Mouse (Mus musculus): ENCODE measurements at regions not wholly inside any gene's neighbourhood (a gene's known extent, or its start where the extent isn't known, plus 50 kb on each side); places are given as distances from the start of the nearest gene placed in this dataset.
"Not testable (repeated sequence)": the region's sequence is repeated elsewhere in the genome, so short reads cannot be mapped to it uniquely, and the experiment has no call there.

GRCm38 (mm10) chr16:26860566-26860965 is 130.9 kb downstream of the Gmnc start:
- no peak overlapping the region for H3K27ac ChIP-seq (ENCODE audit: low read length)
- H3K4me2 ChIP-seq (ENCODE audit: low read depth, low read length), result no peak overlapping the region
- no peaks in the 10 kb centered on the region for H3K27me3 ChIP-seq (ENCODE audit: control insufficient read depth, insufficient read depth, low read length)
- no peaks in the 10 kb centered on the region for H3K36me3 ChIP-seq (ENCODE audit: control insufficient read depth, insufficient read depth, low read length)
- no peak overlapping the region for H3K4me3 ChIP-seq (replicated peaks; ENCODE audit: low read length)
- no peak for ATAC-seq (ENCODE audit: insufficient read depth, low FRiP score)
- no peaks in the 10 kb centered on the region for H3K9me3 ChIP-seq (replicated peaks; ENCODE audit: control insufficient read depth, low read length)
- no peaks in the 10 kb centered on the region for H3K4me1 ChIP-seq (ENCODE audit: control insufficient read depth, insufficient read depth, low read length)
- H3K9ac ChIP-seq (ENCODE audit: low read length), result no peak overlapping the region

DNA sequence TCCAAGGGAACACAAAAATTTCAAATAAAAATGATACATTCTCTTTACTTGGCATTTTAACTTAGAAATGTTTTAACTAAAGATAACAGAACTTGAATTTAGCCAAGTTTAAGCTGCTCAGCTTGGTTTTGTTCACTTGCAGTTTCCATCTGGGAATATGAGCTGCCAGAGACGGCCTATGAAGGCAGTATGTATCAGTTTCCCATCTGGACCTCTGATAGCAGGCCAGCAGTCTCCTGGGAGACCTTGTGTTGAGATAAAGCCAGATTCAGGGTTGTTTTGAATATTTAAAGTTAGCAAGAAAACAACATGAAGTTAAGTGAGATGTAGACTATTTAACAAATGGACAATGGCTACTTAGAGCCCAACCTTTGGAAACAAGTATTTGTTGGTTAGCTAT is 142.3 kb downstream of the Gmnc start:
- Histone ChIP-seq H3K27ac (ENCODE audit: low read length) (no peak overlapping the region), H3K4me1 (ENCODE audit: control insufficient read depth, insufficient read depth, low read length) (no peaks in the 10 kb centered on the region), H3K9ac (ENCODE audit: low read length) (no peak overlapping the region), H3K27me3 (ENCODE audit: control insufficient read depth, insufficient read depth, low read length) (no peaks in the 10 kb centered on the region), H3K36me3 (ENCODE audit: control insufficient read depth, insufficient read depth, low read length) (no peaks in the 10 kb centered on the region), H3K4me3 (replicated peaks; ENCODE audit: low read length) (no peak overlapping the region), H3K9me3 (replicated peaks; ENCODE audit: control insufficient read depth, low read length) (no peaks in the 10 kb centered on the region), H3K4me2 (ENCODE audit: low read depth, low read length) (no peak overlapping the region)
- WGBS, result 48% methylated on average over 1 of the region's 1 CpGs
- no peak for ATAC-seq (ENCODE audit: insufficient read depth, low FRiP score)

DNA sequence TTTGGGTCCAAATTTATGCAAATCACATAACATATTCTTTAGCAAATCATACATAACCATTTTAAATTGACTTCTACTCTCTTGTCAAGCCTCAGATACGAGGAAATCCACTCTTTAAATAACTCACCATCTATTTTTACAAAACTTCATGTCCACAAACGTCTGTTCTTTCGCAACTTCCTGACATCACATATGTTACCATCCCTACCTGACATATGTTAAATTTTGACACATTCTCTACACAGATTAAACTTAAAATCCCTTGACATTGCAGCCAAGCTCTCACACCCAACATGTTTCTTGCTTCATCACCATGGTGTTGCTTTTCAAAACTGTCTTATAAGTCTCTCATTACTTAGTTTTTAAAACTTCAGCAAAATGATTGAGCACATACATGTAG is 164.4 kb downstream of the Gmnc start:
- H3K9ac ChIP-seq (ENCODE audit: low read length), result no peak overlapping the region
- no peak for ATAC-seq (ENCODE audit: insufficient read depth, low FRiP score)
- H3K36me3 ChIP-seq (ENCODE audit: control insufficient read depth, insufficient read depth, low read length), result no peaks in the 10 kb centered on the region
- no peak overlapping the region for H3K4me3 ChIP-seq (replicated peaks; ENCODE audit: low read length)
- H3K4me1 ChIP-seq (ENCODE audit: control insufficient read depth, insufficient read depth, low read length), result no peaks in the 10 kb centered on the region
- H3K27ac ChIP-seq (ENCODE audit: low read length), result no peak overlapping the region
- H3K9me3 ChIP-seq (replicated peaks; ENCODE audit: control insufficient read depth, low read length), result no peaks in the 10 kb centered on the region
- 72% methylated on average over 3 of the region's 3 CpGs for WGBS
- no peaks in the 10 kb centered on the region for H3K27me3 ChIP-seq (ENCODE audit: control insufficient read depth, insufficient read depth, low read length)
- H3K4me2 ChIP-seq (ENCODE audit: low read depth, low read length), result no peak overlapping the region

DNA sequence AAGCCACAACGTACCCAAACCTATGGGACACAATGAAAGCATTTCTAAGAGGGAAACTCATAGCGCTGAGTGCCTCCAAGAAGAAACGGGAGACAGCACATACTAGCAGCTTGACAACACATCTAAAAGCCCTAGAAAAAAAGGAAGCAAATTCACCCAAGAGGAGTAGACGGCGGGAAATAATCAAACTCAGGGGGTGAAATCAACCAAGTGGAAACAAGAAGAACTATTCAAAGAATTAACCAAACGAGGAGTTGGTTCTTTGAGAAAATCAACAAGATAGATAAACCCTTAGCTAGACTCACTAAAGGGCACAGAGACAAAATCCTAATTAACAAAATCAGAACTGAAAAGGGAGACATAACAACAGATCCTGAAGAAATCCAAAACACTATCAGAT is 180.3 kb downstream of the Gmnc start:
- 80% methylated on average over 3 of the region's 6 CpGs for WGBS
- H3K9me3 ChIP-seq (replicated peaks; ENCODE audit: control insufficient read depth, low read length); H3K9ac ChIP-seq (ENCODE audit: low read length); H3K4me3 ChIP-seq (replicated peaks; ENCODE audit: low read length); H3K36me3 ChIP-seq (ENCODE audit: control insufficient read depth, insufficient read depth, low read length); H3K27me3 ChIP-seq (ENCODE audit: control insufficient read depth, insufficient read depth, low read length); H3K4me2 ChIP-seq (ENCODE audit: low read depth, low read length); H3K27ac ChIP-seq (ENCODE audit: low read length); H3K4me1 ChIP-seq (ENCODE audit: control insufficient read depth, insufficient read depth, low read length); ATAC-seq (ENCODE audit: insufficient read depth, low FRiP score): not testable (repeated sequence)

GRCm38 (mm10) chr16:26805426-26805825 is 186.0 kb downstream of the Gmnc start:
- WGBS, result 89% methylated on average over 5 of the region's 5 CpGs
- Histone ChIP-seq H3K4me1 (ENCODE audit: control insufficient read depth, insufficient read depth, low read length) (no peaks in the 10 kb centered on the region), H3K36me3 (ENCODE audit: control insufficient read depth, insufficient read depth, low read length) (no peaks in the 10 kb centered on the region), H3K4me2 (ENCODE audit: low read depth, low read length) (no peak overlapping the region), H3K9me3 (replicated peaks; ENCODE audit: control insufficient read depth, low read length) (no peaks in the 10 kb centered on the region), H3K27ac (ENCODE audit: low read length) (no peak overlapping the region), H3K27me3 (ENCODE audit: control insufficient read depth, insufficient read depth, low read length) (no peaks in the 10 kb centered on the region), H3K4me3 (replicated peaks; ENCODE audit: low read length) (no peak overlapping the region), H3K9ac (ENCODE audit: low read length) (no peak overlapping the region)
- ATAC-seq (ENCODE audit: insufficient read depth, low FRiP score), result no peak

DNA sequence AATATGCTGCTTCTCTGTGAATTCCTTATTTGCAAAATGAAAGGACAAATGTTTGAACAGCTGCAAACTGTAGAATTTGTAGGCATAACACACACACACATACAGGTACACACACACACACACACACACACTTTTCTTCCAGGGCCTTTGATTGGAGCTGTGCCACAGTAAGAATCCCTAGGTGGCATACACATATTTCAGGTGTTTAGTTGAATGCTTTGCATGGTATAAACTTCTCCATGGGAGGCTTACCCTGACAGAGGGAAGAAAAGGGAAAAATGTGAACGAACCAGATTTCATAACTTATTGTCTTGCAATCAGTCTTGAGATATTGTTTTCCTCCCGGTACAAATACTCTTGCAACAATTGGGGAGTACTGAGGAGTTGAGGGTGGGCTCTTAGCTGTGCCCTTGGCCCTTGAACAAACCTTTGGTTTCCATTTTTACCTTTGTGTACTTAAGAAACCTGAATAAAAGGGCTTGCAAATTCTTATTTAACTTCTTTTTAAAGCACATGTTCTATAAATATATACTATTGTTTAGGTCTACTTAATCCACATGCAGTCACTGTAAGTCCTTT is 204.3 kb downstream of the Gmnc start:
- 28% methylated on average over 2 of the region's 2 CpGs for WGBS
- H3K27ac ChIP-seq (ENCODE audit: low read length), result no peak overlapping the region
- no peak overlapping the region for H3K9ac ChIP-seq (ENCODE audit: low read length)
- H3K4me1 ChIP-seq (ENCODE audit: control insufficient read depth, insufficient read depth, low read length), result no peaks in the 10 kb centered on the region
- ATAC-seq (ENCODE audit: insufficient read depth, low FRiP score), result peak; percentile 29; the same call in 1 of the 2 replicates
- no peaks in the 10 kb centered on the region for H3K9me3 ChIP-seq (replicated peaks; ENCODE audit: control insufficient read depth, low read length)
- no peak overlapping the region for H3K4me2 ChIP-seq (ENCODE audit: low read depth, low read length)
- no peak overlapping the region for H3K4me3 ChIP-seq (replicated peaks; ENCODE audit: low read length)
- no peaks in the 10 kb centered on the region for H3K27me3 ChIP-seq (ENCODE audit: control insufficient read depth, insufficient read depth, low read length)
- H3K36me3 ChIP-seq (ENCODE audit: control insufficient read depth, insufficient read depth, low read length), result no peaks in the 10 kb centered on the region

- no peak overlapping the region for H3K27ac ChIP-seq (ENCODE audit: low read length)
- ATAC-seq (ENCODE audit: insufficient read depth, low FRiP score), result no peak
- H3K9me3 ChIP-seq (replicated peaks; ENCODE audit: control insufficient read depth, low read length), result no peaks in the 10 kb centered on the region
- no peaks in the 10 kb centered on the region for H3K36me3 ChIP-seq (ENCODE audit: control insufficient read depth, insufficient read depth, low read length)
- WGBS, result 56% methylated on average over 2 of the region's 2 CpGs
- H3K27me3 ChIP-seq (ENCODE audit: control insufficient read depth, insufficient read depth, low read length), result no peaks in the 10 kb centered on the region
- H3K9ac ChIP-seq (ENCODE audit: low read length), result no peak overlapping the region
- no peak overlapping the region for H3K4me2 ChIP-seq (ENCODE audit: low read depth, low read length)
- H3K4me1 ChIP-seq (ENCODE audit: control insufficient read depth, insufficient read depth, low read length), result no peaks in the 10 kb centered on the region
- H3K4me3 ChIP-seq (replicated peaks; ENCODE audit: low read length), result no peak overlapping the region
Measured at GRCm38 (mm10) chr16:26782331-26782730, 200.8 kb downstream of the Il1rap start.

Measured in stomach, embryonic 16.5 days (tissue).